Mouse (Mus musculus): ENCODE measurements around the gene Wdr25. TPM values are rescaled to one million over a fixed set of nuclear protein-coding genes. Genes with fewer than 3 reads are reported as not detected.
A peak's percentile ranks its signal among the peaks of the same experiment; 100 is the strongest.
"Not testable (repeated sequence)": the region's sequence is repeated elsewhere in the genome, so short reads cannot be mapped to it uniquely, and the experiment has no call there.

Wdr25 gene
- total RNA-seq (2021) = 1 to 10 TPM; 5.8 to 8.1 TPM
- long read RNA-seq, experiment 1, partial matches to known transcripts = 1 of 6 reads
- long read RNA-seq, experiment 1, other reads (novel, unspliced or antisense) = 5 of 6 reads
- long read RNA-seq, experiment 2, partial matches to known transcripts = 0 of 1 reads
- long read RNA-seq, experiment 2, other reads (novel, unspliced or antisense) = 1 of 1 reads

DNA sequence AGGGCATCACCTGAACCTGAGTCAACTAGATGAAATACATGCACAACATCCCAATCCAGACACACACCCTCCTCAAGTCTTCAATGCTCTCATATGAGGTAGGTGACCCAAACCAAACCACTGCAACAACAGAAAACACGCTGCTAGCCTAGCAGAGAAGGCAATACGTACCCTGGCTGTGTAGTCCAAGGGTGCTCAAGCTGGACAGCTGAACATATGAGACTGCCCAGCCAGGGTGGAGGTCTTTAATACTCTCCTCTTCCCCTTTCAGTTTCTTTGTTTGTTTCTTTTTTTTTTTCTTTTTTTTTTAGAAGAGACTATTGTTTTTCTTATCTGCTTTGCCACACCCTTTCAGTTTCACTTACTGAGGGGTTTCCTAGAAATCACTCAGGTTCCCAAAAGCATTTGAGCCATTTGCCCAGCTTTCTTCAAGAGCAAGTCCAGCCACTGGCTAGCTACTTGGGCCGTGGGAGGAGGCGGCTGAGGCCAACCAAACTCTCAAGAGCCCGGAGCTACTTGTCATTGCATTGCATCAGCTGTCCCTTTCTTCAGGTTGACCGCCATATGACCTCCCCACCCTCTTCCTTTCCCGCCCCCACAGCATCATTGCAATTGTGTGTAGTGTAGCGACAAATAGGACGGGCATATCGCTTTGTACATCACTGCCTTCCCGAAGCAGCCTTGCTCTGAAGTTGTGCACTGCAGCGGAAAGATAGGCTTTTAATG, at the start of gene Wdr25:
Wdr25 (plus strand) TSS at position 643 of the 726 bp plus-strand sequence.
- no peak for DNase-seq

DNA sequence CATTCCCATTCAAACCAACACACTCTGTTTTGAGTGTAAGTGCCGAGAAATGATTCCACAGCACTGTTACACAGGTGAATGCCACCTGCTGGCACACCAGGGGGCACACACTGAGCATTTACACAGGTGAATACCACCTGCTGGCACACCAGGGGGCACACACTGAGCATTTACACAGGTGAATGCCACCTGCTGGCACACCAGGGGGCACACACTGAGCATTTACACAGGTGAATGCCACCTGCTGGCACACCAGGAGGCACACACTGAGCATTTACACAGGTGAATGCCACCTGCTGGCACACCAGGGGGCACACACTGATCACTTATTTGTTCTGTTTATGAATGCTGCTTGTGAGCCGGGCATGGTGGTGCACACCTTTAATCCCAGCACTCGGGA, 45.4 kb upstream of the Wdr25 start:
- DNase-seq = not testable (repeated sequence)

DNA sequence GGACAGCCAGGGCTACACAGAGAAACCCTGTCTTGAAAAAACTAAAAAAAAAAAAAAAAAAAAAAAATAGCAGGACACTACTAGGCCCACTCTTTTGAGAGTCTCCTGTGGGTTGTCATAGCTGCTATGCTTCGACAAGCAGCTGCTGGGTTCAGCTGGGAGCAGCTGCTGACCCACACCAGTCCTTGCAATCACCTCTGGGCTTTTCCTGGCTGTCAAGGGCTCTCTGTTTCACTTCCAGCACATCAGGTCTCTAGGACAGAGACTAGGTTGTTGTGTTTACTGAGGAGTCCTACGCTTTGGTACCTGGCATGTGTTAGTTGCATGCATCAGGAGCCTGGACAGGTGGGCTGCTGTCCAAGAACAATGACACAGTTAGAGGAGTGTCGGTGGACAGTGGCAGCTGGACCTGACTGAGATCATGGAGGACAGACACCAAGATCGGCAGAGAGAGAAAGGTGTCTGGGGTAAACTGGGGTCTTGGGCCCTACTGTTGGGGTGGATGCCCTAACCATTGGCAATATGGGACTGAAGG, 43.9 kb upstream of the Wdr25 start:
- DNase-seq = no peak

DNA sequence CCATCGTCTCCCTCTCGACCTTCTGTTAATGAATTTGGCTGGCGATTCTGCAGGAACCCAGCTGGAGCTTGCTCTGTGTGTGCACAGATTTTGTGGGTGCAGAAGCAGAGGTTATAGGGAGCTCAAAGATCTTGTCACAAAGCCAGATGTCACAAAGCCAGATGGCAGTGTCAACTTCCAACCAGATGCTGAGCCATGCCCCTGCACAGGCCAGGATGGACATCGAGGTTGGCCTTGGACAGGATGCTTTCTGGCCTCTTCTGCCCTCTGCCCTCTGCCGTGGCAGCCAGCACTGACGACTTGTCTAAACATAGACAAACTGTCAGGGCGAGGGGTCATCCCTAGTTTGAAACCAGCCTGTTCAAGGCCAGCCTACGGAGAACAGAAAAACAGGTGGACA, 43.3 kb upstream of the Wdr25 start:
- peak in 1 of 2 experiments; percentile 39 for DNase-seq

DNA sequence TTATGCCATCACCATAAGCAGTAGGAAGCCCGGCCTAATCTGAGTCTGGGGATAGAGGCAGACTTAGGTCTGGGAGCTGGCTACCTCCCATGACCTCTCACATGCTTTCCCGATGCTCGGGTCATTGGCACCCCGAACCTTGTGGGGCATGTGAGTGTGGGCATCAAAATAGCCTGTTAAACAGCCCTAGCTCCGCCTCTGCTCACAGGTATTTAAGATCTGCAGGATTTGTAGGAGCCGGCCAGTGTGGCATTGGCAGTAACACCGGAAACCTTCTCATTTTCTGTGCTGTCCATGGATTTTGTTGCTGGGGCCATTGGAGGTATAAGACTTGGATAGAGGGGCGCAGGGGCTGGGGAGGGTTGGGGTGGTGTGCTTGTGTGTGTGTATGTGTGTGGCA, 42.5 kb upstream of the Wdr25 start:
- no peak for DNase-seq

DNA sequence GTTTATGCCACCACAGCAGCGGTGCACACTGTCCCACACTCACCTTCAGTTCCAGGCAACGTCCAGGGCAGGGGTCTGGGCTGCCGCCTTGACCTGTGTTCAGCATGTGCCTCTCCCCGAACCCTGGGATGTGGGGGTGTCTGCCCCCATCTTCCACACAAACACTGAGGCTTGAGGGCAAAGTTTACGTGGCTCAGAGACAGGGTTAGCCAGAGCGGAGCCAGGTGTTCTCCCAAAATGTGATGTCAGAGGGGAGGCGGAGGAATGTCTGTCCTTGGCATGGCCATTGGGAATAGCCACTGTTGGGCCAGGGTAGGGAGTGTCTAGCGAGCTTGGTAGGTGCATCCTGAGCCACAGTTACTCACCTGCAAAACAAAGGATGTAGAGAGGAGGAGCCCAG, 40.6 kb upstream of the Wdr25 start:
- DNase-seq = no peak

DNA sequence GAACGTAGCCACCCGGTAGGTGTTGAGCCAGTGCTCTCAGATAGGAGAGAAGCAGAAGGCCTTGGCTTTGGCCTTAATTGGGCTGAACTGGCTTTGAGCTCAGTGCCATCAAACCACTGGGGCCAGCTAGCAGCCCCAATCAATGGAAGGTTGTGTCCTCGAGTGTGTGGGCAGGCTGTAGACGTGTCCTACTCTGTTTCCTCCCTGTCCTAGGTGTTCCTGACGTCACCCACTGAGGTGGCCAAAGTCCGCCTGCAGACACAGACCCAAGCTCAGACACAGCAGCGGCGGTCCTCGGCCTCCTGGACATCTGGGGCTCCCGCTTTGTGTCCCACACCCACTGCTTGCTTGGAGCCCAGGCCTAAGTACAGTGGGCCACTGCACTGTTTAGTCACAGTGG, 38.4 kb upstream of the Wdr25 start:
- no peak for DNase-seq

DNA sequence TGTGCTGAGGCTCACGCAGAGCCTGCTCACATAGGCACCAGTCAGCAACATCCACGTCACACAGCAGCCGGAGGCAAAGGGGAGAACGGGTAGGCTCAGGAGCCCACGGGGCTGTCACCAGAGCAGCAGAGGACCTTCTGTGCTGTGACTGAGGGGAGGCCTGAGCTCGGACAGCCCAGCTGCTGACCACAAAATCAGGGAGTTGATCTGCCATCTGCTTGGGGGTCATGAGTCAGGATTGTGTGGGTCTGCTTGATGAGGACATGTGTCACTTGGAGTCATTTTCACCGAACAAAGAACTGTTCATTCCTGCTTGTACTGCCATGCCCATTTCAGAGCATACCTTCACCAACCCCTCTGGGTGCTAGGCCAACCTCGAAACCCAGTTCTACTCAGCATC, 37.2 kb upstream of the Wdr25 start:
- no peak for DNase-seq

DNA sequence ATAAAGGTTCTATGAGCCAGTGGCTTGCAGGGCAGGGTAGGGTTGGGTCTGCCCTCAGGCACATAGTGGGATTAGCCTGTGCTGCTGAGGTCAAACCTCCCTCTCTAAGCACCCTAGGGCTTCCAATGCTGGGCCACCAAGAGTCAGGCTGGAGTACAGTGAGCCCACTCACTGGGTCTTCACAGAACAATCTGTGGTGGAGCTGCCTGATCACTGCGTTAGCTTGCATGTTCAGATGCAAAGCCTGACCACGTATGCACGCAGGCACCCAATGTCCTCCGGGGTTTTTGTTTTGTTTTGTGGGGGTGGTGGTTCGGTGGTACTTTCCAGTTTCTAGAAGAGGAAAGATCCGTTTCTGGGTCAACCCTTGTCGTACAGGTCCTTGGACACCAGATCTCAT, 36.3 kb upstream of the Wdr25 start:
- no peak for DNase-seq

DNA sequence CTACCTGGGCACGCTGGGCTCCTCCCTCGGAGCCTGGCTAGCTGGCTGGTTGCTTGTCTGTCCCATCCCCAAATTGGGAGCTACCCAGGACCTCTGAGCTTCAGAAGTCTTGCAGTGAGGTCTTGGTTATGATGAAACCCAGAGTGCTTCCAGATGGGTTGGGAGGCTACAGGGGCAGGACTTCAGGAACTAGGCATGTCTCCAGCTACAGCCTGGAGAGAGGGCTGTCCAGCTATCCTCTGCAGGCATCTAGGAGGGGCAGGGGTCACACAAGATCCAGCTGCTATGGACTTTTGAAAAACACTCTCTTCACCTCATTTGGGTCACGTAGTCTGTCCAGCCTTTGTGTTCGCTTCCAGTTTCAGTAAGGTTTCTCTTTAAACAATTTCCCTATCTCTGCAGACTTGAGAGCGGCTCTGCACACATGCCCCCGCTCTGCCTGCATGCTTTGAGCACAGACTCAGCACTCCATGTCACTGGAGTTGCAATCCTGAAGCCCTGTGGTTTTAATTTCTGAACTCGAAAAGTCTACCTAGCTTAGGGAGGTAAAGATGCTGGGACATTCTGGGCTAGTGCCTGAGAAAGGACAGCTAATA, 35.7 kb upstream of the Wdr25 start:
- DNase-seq = no peak

DNA sequence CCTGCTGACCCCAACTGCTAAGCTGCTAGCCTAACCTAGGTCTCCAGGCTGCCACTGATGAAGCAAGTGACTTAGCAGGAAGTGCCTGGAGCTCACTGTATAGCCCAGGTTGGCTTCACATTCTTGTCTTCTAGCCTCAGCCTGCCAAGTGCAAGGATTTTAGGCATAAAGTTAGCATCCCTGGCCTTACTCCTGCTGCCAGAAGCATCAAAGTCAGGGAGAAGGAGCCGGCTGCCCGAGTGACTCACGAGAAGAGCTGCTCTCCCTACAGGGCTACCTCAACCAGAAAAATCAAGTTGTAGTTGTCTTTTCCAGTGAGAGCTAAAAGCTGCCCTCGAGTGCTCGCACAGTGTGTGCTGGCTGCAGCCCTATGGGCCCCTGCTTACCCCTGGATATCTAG, 34.9 kb upstream of the Wdr25 start:
- DNase-seq = no peak

DNA sequence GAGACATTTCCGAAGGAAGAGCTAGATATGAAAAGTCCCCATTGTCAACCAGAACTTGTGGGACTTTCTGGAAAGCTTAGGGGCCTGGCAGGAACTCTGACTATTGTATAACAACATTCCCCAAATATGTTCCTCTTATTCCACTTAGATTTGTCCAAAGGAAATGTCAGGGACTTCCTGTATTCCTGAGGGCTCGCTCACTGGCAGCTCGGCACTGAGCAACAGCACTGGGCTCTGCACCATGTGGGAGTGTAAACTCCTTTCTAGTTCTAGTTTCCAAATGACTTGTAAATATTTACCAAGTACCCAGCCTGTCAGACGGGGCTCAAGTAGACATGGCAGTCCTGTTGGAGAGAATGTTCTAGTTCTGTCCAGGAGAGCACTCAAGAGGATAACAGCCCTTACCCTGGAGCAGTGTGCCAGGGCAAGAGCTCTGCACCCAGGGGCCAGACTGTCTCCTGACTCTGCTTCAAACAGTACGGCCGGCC, 28.4 kb upstream of the Wdr25 start:
- DNase-seq = no peak

DNA sequence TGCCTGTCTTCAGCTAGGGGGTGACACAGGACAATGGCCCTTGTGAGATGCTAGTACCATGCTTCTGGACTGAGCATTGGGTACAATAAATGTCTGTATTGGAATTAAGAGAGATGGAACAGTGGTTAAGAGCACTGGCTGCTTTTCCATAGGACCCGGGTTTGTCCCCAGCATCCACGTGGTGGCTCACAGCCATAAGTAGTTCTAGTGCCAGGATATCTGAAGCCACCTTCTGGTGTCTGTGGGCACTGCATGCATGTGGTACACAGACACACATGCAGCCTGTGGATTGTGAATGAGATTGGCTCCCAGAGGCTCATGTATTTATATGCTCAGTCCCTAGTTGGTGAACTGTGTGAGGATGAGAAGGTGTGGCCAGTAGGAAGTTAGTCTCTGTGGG, 23.9 kb upstream of the Wdr25 start:
- DNase-seq = no peak

DNA sequence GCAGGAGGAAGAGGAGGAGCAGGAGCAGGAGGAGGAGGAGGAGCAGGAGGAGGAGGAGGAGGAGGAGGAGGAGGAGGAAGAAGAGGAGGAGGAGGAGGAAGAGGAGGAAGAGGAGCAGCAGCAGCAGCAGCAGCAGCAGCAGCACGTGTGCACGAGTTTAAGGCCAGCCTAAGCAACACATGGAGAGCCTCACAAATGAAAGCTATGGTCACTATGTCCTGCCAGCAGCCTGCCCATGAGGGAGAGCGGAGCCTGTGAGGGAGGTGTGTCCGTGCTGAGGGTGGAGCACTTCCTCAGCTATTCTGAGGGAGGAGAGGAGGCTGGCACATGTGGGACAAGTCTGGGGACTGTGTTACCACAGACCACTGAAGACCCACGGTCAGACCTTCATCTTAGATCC, 20.3 kb upstream of the Wdr25 start:
- no peak for DNase-seq

DNA sequence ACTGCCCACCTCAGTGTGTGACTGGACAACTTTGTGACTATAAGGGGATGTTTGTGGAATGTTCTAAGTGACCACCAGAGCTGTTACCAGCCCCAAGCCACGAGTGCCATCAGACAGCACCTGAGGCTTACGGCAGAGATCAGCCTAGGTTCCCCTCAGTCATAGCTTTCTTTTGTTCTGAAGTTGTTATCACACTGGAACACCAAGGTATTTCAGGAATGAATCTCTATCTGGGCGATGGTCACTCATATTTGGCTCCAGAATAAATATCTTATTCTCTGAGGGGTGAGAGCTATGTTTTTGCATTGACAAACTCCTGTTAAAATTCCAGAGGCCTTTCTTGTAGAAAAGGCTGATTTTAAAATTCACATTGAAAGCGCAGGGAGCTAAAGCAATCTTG, 14.3 kb upstream of the Wdr25 start:
- DNase-seq = no peak

DNA sequence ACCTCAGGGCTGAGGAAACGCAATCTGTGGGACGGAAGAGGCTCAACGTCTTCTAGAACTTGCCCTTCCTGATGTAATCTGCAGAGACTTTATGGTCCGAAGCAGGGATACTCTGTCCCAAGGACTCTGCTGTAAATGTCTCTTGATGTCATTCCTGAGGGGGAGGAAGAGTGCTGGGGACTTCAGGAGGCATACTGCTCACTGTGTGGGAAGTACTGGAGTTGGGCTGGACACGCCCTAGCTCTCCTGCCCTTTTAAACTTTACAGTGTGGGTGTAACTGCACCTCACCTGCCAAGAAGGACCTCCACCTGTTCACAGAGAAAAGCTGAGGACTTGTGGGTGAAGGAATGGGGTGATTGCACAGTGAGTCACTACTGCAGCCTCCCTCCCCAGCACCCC, 12.8 kb upstream of the Wdr25 start:
- DNase-seq = no peak

DNA sequence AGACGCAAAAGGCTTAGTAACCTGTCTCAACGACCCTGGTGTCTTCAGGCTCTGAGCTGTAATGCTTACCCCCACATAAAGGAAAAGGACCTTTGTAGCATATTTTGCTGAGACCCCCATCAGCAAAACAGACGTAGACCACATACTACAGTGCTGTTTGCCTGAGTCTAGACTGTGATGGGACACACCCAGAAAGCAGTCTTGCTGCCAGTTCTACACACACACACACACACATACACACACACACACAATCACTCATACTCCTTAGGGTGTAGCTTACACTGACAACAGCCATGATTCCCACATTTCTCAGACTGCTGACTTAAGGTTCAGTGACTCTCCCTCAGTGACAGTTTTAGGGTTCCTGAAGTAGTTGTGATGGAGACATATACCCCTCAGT, 12.2 kb upstream of the Wdr25 start:
- DNase-seq = no peak

DNA sequence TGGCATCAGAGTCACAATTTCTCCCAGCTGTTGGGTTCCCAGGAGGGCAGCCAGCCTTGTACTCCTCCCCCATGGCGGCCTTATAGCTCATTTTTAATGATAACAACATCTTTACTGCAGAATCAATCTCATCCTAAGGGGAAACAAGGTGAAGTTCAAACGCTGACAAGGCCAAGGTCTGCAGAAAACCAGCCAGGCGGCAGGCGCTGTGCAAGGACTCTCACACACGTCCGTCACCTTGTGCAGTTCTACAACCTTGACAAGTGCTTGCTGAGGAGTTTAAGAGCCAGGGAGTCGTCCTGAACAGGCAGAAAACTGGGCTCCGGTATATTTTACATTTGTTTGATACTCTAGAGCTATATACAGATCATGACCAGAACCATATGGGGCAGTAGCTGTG, 10.7 kb upstream of the Wdr25 start:
- peak in 1 of 2 experiments; percentile 47 for DNase-seq

DNA sequence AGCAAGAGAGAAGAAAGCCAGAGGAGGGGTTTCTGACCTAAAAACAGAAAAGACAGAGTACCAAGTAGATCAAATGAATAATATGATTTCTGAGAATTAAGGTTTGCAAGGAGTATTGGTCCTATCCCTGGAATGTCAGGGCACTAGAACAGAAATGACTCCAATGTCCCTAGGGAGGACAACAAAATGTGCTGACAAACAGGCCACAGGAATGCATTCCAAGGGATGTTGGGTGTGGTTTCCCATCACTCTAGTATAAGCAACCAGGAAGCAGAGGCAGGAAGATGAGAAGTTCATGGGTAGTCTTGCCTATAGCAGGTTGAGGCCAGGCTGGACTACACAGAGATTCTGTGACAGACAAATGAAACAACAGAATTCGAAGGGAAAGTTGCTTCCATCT, 7.5 kb upstream of the Wdr25 start:
- DNase-seq = no peak

DNA sequence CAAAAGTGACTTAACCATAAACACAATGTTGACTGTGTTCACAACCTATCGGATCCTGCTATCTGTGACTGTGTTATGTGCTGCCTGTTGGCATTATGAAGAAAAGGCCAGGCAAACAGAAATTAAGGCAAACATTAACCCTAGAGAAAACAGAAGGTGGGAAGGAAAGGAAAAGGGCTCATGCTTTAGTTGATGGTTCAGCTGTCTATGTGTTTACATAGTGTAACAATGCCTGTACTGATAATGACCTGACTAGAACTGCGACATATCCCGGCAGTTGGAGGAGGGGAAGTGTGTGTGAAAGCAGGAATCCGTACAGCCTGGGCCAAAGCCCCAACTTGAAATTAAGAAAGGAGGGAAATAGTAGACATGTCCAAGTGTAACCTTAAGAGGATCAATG, 6.4 kb upstream of the Wdr25 start:
- DNase-seq = no peak

DNA sequence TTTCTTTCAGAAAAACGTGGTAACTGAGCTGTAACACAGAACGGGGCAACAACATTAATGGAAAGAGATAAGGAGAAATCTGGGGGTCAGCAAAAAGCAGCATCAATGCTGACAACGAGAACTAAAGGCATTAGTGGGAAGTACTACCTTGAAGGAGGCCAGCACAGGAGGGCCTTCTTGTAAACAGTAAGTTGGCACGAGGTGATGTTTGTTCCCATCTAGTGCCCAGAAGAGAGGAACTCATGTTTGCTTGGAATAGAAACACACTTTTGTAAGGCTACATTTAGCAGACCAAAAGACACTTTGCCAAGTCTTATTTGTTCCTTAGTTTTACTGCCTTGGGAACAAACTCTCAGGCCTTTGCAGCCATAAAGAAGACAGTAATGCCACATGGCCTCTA, 4.8 kb upstream of the Wdr25 start:
- no peak for DNase-seq

DNA sequence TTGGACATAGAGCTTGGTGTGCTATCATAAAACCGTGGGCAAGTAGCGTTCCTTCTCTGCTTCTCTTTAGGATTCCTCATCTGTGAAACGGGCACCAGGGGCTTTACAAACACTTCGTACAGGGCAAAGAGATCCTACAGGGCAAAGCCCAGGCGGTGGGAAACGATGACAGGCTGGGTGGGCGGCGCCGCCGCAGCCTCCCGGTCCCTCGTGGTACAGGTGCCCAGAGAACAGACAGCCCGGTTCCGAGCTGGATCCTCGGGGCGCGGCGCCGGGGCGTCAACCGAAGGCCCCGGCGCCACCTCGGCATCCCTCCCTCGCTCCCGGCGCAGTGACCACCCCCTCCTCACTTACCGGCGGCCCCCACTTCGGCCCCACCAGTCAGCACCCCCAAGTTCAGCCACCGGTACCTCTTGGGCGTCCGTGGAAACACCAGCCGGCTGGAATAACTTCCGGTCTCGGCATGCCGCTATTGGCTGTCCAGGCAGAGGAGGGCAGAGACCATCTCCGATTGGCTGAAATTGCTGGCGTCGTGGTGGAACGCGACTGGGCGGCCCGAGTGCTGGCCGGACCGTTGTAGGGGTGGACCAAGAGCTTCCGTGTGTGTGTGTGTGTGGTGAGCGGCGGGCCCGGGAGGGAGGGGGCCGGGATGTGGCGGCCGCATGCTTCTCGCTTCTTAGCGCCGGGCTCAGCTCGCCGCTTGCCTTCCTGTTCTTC, 442 bp downstream of the Wdr25 start, which contains the start of gene Wars:
Wars (minus strand) TSS at position 460 of the 717 bp plus-strand sequence.
- peak; percentile 96 to 97 for DNase-seq

DNA sequence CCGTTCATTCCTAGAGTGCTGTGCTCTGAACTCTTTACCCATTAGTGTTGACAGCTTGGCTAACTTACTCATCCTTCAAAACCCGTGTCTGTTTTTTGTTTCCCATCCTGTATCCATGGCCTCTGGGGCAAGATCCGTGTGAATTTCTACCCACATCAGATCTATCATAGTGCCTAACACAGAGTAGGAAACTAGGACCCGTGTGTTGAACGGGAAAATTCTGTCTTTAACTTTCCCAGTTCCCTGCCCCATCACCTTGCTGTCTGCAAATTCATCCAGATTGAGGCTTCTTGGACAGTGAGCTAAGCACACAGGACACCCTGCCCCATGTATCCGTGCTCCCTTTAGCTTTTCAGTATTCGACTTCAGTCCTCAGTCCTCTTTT, 993 bp downstream of the Wdr25 start:
- DNase-seq = no peak
